Mouse (Mus musculus) heart, adult 2 months (tissue): Measurements from ENCODE around the gene Slc25a34.

Source experiments
- CTCF ChIP-seq: fragments of 200-600 bp; IDR thresholded peaks from 2 replicates; pipeline ENCODE4 v1.8.1; 2022; ENCODE audit warnings: antibody characterized with exemption, mild to moderate bottlenecking, moderate library complexity
- POLR2A ChIP-seq: fragments of 200-500 bp; IDR thresholded peaks from 2 replicates; pipeline ENCODE4 v1.6.1; 2011; ENCODE audit warnings: mild to moderate bottlenecking, low read depth, low read length, control low read depth; ENCODE audit not compliant: insufficient read depth

GRCm38 (mm10) chr4:141578833-141579232 lies 44.8 kb downstream of the Slc25a34 start:
- TF ChIP-seq CTCF (no peak), POLR2A (no peak)
